ENCODE assay signal across 9 mouse cellular contexts in genomic region chr2:25468962-25469915, GRCm38 (mm10). TPM values are rescaled to one million over a fixed set of nuclear protein-coding genes. Genes with fewer than 3 reads are reported as not detected.
A peak's percentile ranks its signal among the peaks of the same experiment; 100 is the strongest.
DNase-seq lines count a peak whose midpoint lies in the region; ATAC-seq lines count a peak whose summit lies in the region.
"Had no signal": no experiment of that assay in that cellular context is flagged by ENCODE, and none has a peak within 500 bp of the region (broad histone marks: within the 10 kb centered on the region; RNA-seq: fewer than 3 reads in every experiment).

No protein-coding gene starts in this region.

- peak overlapping the region; percentile 25 for H3K27ac ChIP-seq in lung, embryonic 15.5 days
- H3K27ac ChIP-seq in hindbrain, embryonic 14.5 days: peak overlapping the region; percentile 59

- no peak for DNase-seq in lung, postnatal 36 days
- peak; percentile 83 to 91 for DNase-seq in cerebellum, postnatal 14 days
- peak; percentile 68 for DNase-seq in hindbrain, embryonic 14.5 days (ENCODE audit: low spot score)
- DNase-seq in left cerebral cortex, postnatal 4 days: peak; percentile 89
- DNase-seq in embryo, embryonic 10.5 days (ENCODE audit: low spot score): no peak
- DNase-seq in B cell, adult 2 months: no peak
- no peak for DNase-seq in natural killer cell, adult 2 months (ENCODE audit: low spot score in 2 of 2)

- peaks cover 15% of the 10 kb centered on the region; the same call in 1 of the 2 replicates for H3K4me1 ChIP-seq in lung, embryonic 15.5 days
- H3K4me1 ChIP-seq in hindbrain, embryonic 14.5 days (replicated peaks; ENCODE audit: control insufficient read depth, insufficient read depth, low read length): peaks cover 5% of the 10 kb centered on the region; the same call in 1 of the 2 replicates

- H3K9ac ChIP-seq in lung, embryonic 15.5 days: no peak overlapping the region
- no peak overlapping the region for H3K9ac ChIP-seq in hindbrain, embryonic 14.5 days

- H3K9me3 ChIP-seq in lung, embryonic 15.5 days: no peaks in the 10 kb centered on the region
- no peaks in the 10 kb centered on the region for H3K9me3 ChIP-seq in hindbrain, embryonic 14.5 days (ENCODE audit: control insufficient read depth, low read length)

- no peaks in the 10 kb centered on the region for H3K27me3 ChIP-seq in lung, embryonic 15.5 days
- H3K27me3 ChIP-seq in hindbrain, embryonic 14.5 days (ENCODE audit: control insufficient read depth, insufficient read depth, low read length): no peaks in the 10 kb centered on the region

- no peak overlapping the region for H3K4me2 ChIP-seq in lung, embryonic 15.5 days
- no peak overlapping the region for H3K4me2 ChIP-seq in hindbrain, embryonic 14.5 days (replicated peaks)

- ATAC-seq in lung, embryonic 15.5 days (ENCODE audit: borderline replicate concordance, extremely low read depth, low FRiP score, low TSS enrichment): peak; percentile 36; the same call in 1 of the 2 replicates
- peak; percentile 63; the same call in 1 of the 2 replicates for ATAC-seq in hindbrain, embryonic 14.5 days (ENCODE audit: low FRiP score)

- WGBS in lung, embryonic 15.5 days: 63% methylated on average over 10 of the region's 10 CpGs
- WGBS in hindbrain, embryonic 14.5 days: 67% methylated on average over 10 of the region's 10 CpGs

- intact Hi-C loops in left cerebral cortex, postnatal 4 days (cut with DNase I): no loop called here

- H3K4me3 ChIP-seq in lung, embryonic 15.5 days: no peak overlapping the region
- H3K4me3 ChIP-seq in hindbrain, embryonic 14.5 days (replicated peaks; ENCODE audit: low read length): no peak overlapping the region

- H3K36me3 ChIP-seq in lung, embryonic 15.5 days: no peaks in the 10 kb centered on the region
- no peaks in the 10 kb centered on the region for H3K36me3 ChIP-seq in hindbrain, embryonic 14.5 days (replicated peaks; ENCODE audit: control insufficient read depth, insufficient read depth)

RNA-seq across cellular contexts. Expression of gene Ptgds, which starts 0.6 kb away (rescaled TPM):
- polyA plus RNA-seq in lung, embryonic 15.5 days (2015; fragmentation: Nextera tagmentation; extraction: Ambion mirVana): 10.2 and 24.3 TPM in 2 replicates
- polyA plus RNA-seq in hindbrain, embryonic 14.5 days (2014; fragmentation: Nextera tagmentation; extraction: Ambion mirVana): 230 and 390 TPM in 2 replicates
- 100 to 1,000 TPM; 665 to 881 TPM for total RNA-seq in left cerebral cortex, postnatal 4 days (2021)

RNA-seq across cellular contexts. Expression of gene Paxx, which starts 8.3 kb away (rescaled TPM):
- 31.5 and 37.0 TPM in 2 replicates for polyA plus RNA-seq in lung, embryonic 15.5 days (2015; fragmentation: Nextera tagmentation; extraction: Ambion mirVana)
- polyA plus RNA-seq in hindbrain, embryonic 14.5 days (2014; fragmentation: Nextera tagmentation; extraction: Ambion mirVana): 93.1 and 109 TPM in 2 replicates
- total RNA-seq in left cerebral cortex, postnatal 4 days (2021): 10 to 100 TPM; 83.1 to 92.4 TPM

RNA-seq across cellular contexts. Expression of gene Clic3, which starts 12.6 kb away (rescaled TPM):
- 77.9 and 90.3 TPM in 2 replicates for polyA plus RNA-seq in lung, embryonic 15.5 days (2015; fragmentation: Nextera tagmentation; extraction: Ambion mirVana)
- 2.2 and 2.6 TPM in 2 replicates for polyA plus RNA-seq in hindbrain, embryonic 14.5 days (2014; fragmentation: Nextera tagmentation; extraction: Ambion mirVana)
- under 1 TPM in 1 of 2 experiments, not detected in 1; 0.52 TPM for total RNA-seq in left cerebral cortex, postnatal 4 days (2021)
- total RNA-seq: hematopoietic stem cell, adult 5-6 weeks had no signal

RNA-seq across cellular contexts. Expression of gene Lcn12, which starts 24.5 kb away (rescaled TPM):
- polyA plus RNA-seq in lung, embryonic 15.5 days (2015; fragmentation: Nextera tagmentation; extraction: Ambion mirVana): not detected in 2 replicates
- polyA plus RNA-seq in hindbrain, embryonic 14.5 days (2014; fragmentation: Nextera tagmentation; extraction: Ambion mirVana): not detected in 2 replicates
- not detected for total RNA-seq in left cerebral cortex, postnatal 4 days (2021)
- total RNA-seq: hematopoietic stem cell, adult 5-6 weeks had no signal

RNA-seq across cellular contexts. Expression of gene Fbxw5, which starts 31.3 kb away (rescaled TPM):
- polyA plus RNA-seq in lung, embryonic 15.5 days (2015; fragmentation: Nextera tagmentation; extraction: Ambion mirVana): 72.8 and 76.2 TPM in 2 replicates
- polyA plus RNA-seq in hindbrain, embryonic 14.5 days (2014; fragmentation: Nextera tagmentation; extraction: Ambion mirVana): 116 and 118 TPM in 2 replicates
- total RNA-seq in left cerebral cortex, postnatal 4 days (2021): 100 to 1,000 TPM; 117 TPM

Comparison
In these comparisons a context has a peak if more than half of its experiments do, and no peak if none do; other contexts are left out.
1. DNase-seq: peak in cerebellum, postnatal 14 days (2 of 2), hindbrain, embryonic 14.5 days (single experiment) and left cerebral cortex, postnatal 4 days (single experiment); none in lung, postnatal 36 days (single experiment), embryo, embryonic 10.5 days (single experiment), B cell, adult 2 months (0 of 2) and natural killer cell, adult 2 months (0 of 2).
2. RNA of gene Clic3, which starts 12.6 kb away (polyA plus RNA-seq): 77.9 to 90.3 TPM in lung, embryonic 15.5 days; 2.2 to 2.6 TPM in hindbrain, embryonic 14.5 days; every median in the first group is over 10 times any median in the second.